Mouse (Mus musculus): ENCODE measurements around the gene Lcp1.

GRCm38 (mm10) chr14:75159375-75159774 lies 28.5 kb downstream of the Lcp1 start:
- TF ChIP-seq CTCF (IDR thresholded peaks at IDR 0.05; ENCODE audit: low read depth) (no peak), EP300 (IDR thresholded peaks at IDR 0.05; ENCODE audit: low read depth) (no peak)

Measured in heart, postnatal 0 days (tissue).